Mouse (Mus musculus) cerebellum, postnatal 36 days (tissue): ENCODE measurements around the gene Rhbdf1.
A peak's percentile ranks its signal among the peaks of the same experiment; 100 is the strongest.

ENCODE experiments used
- DNase-seq, 2 experiments: peaks; one replicate each; pipeline ENCODE4 v3.0.0; 2021 to 2022; ENCODE audit warnings: mixed read lengths in 2 of 2

Gene Rhbdf1

GRCm38 (mm10) chr11:32189434-32189833 lies 32.7 kb downstream of the Rhbdf1 start:
- DNase-seq = no peak

DNA sequence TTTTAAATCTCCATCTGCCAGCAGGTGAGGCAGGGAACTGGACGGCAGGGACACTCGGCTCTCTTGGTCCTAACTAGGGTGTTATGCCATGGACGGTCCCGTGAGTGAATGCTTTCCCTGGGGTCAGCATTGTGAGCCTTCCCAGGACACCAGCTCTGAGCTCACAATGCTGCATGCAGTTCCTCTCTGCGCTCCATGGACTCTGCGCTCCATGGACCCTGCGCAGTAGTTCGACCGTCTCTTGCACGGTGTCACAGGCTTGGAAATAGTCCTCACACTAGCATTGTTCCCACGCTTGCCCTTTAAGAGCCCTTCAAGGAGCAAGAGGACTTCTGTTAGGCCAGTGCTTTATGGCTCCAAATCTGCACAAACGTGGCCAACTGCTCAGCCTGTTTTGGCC lies 33.2 kb downstream of the Rhbdf1 start:
- no peak for DNase-seq

DNA sequence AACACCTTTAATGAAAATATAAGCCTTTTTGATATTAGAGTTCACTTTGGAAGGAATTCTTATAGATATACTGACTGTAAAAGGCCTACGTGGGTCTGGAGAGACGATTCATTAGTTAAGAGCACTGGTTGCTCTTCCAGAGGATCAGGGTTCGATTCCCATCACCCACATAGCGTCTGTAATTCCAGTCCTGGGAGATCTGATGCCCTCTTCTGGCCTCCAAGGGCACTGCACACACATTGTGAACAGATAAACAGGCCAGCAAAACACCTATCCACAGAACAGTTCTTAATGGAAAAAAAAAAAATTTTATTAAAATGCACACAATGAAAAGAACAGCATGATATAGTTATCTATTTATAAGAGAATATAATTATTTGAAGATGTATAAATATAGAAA lies 34.8 kb downstream of the Rhbdf1 start:
- DNase-seq = no peak

DNA sequence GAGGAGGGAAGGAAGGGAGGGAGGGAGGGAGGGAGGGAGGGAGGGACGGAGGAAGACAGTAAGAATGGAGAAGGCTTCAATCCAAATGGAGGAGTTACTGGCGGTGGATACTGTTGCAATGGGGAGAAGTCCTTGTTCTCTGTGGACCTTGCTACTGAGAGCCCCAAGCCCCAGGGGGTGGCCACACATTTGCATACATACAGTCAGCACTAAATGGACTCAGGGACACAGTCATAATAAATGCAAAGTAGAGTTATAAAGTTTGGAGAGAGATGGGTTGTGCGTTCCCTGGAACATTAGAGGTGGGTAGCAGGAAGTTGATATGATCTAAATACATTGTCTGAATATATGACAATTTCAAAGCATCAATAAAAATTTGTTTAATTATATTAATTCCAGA lies 36.1 kb downstream of the Rhbdf1 start:
- DNase-seq = no peak

GRCm38 (mm10) chr11:32184469-32184868 lies 37.6 kb downstream of the Rhbdf1 start:
- no peak for DNase-seq

GRCm38 (mm10) chr11:32181973-32182868 lies 39.9 kb downstream of the Rhbdf1 start:
- peak; percentile 87 to 97 for DNase-seq

DNA sequence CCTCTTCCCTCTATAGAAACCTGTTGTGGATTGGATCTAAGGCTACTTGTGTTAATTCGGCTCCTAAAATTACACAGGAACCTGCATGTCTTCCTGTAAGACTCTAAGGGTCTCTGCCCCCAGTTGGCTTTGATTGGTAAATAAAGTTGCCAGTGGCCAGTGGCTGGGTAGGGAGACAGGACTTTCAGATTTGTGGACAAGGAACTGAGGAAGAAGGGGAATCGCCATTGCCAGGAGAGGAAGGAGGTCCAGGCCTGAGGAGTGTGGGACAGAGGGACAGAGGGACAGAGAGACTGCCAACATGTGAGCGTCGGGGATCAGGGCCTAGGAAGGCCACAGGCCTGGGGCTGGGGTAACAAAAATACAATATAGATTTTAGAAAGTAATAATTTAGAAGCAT lies 40.9 kb downstream of the Rhbdf1 start:
- no peak for DNase-seq

GRCm38 (mm10) chr11:32178506-32178905 lies 43.6 kb downstream of the Rhbdf1 start:
- DNase-seq = no peak

DNA sequence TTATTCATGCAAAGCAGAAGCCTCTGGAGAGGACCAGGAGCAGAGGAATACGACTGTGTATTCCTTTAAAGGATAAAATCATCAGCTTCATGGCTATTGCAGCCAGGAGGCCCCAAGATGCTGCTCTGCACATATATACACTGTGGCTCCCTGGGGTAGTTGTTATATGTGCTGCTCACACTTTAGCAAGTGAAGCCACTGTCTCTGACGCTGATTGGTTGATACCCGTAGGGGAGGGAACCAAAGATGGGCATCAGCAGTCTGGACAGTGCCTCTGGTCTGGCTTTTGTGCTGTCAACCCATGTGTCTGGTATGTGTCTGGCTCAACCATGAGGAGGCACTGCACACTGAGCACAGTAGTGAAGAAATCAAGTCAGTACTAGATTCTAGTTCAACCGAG lies 55.4 kb downstream of the Rhbdf1 start:
- no peak for DNase-seq

DNA sequence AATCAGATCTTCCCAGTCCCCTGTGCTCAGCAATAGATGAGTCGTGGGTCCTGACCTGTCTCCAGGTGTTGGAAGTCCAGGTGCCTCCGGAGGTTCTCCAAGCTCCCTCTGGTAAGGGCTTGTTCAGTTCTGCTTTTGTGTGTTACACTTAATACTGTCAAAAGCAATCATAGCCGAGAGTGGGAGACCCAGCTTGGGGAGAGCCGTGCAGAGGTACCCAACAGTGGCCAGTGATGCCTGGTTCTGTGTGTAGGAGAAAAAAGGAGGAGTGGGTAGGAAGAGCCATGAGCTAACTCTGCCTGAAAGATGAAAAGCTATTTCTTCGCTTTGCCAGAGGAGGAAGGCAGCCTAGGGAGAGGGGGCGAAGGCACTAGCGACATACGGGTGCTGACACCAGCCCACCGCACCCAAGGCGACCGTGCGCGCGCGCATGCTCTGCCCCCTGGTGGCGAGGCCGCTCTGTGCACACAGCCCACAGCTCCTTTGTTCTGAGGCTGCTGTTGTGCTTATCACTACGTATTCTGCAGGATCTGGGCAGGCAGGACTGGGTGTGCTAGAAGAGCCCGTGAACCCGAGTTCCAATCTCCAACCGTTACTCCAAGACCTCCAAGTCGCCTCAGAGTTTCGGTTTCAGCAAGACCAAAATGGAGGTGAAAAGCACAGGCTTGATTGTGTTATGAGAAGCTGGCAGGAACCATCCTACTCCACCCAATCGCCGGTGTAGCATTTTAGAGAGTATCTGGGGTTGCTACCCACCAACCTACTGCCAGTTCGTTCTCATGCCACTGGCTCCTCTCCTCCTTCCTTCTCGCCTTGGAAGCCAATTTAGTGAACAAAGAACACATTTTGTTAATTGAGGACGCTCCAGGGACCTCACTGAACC lies 59.9 kb downstream of the Rhbdf1 start:
- peak; percentile 82 to 87 for DNase-seq

DNA sequence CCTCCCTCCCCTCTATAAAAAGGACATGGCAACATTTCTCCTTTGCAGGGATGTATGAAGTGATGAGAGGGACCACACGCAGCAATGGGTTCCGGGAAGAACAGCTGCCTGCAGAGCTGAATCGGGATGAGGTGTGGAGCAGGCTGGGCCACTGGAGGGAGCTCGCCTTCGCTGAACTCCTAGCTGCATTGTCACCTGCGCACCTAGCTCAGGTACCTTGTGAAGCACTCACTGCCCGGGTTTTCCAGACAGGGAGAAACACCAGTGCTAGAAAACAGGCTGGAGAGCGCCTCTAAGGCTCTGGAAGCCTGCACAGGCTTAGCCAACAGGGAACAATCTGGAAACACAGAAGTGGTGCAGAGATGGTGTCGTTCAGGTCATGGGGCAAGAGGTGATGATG lies 60.6 kb downstream of the Rhbdf1 start:
- DNase-seq = peak; percentile 39 to 52

DNA sequence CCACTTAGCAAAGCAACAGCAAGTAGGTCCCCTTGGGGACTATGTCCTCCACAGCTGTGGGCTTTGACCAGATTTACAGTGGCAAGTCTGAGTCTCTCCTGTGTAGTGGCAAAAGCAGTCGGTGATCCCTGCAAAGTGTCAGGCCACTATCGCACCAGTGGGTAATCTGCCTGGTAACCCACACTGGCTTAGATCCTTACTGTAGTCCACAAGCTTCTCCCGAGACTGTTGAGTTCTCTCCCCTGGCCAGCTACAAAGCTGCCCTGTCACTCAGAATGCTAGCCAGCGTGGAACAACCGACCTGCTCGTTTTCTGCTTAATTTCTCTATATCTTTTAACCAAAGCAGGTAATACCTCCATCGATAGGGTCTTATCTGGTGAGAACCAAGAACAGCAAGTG lies 61.8 kb downstream of the Rhbdf1 start:
- DNase-seq = no peak
